Mouse (Mus musculus) thymus, adult 2 months (tissue): ENCODE measurements around the gene 1700088E04Rik. TPM values are rescaled to one million over a fixed set of nuclear protein-coding genes. Genes with fewer than 3 reads are reported as not detected.

Experiments used
- DNase-seq: peaks from one replicate; pipeline ENCODE4 v3.0.0; 2021
- H3K27ac ChIP-seq: fragments of 200-500 bp; 2 replicates; pipeline ENCODE4 v1.5.1; 2012; ENCODE audit warnings: low read length, control low read depth; ENCODE audit not compliant: control insufficient read depth, insufficient read depth
- H3K27me3 ChIP-seq: fragments of 200-500 bp; 2 replicates; pipeline ENCODE4 v1.6.1; 2012; ENCODE audit warnings: mild to moderate bottlenecking, low read length, moderate library complexity, mixed read lengths; ENCODE audit not compliant: control insufficient read depth, insufficient read depth
- H3K36me3 ChIP-seq: fragments of 200-500 bp; 2 replicates; pipeline ENCODE4 v1.6.1; 2012; ENCODE audit warnings: mild to moderate bottlenecking, low read length, moderate library complexity; ENCODE audit not compliant: control insufficient read depth, insufficient read depth
- H3K4me1 ChIP-seq: fragments of 200-500 bp; replicated peaks from 2 replicates; pipeline ENCODE4 v1.6.1; 2012; ENCODE audit warnings: low read length; ENCODE audit not compliant: control insufficient read depth, insufficient read depth
- H3K4me3 ChIP-seq: fragments of 200-500 bp; 2 replicates; pipeline ENCODE4 v1.5.1; 2012; ENCODE audit warnings: mild to moderate bottlenecking, low read length, control low read depth, moderate library complexity; ENCODE audit not compliant: control insufficient read depth, insufficient read depth
- CTCF ChIP-seq: fragments of 200-500 bp; IDR thresholded peaks from 2 replicates; pipeline ENCODE4 v1.5.1; 2012; ENCODE audit warnings: mild to moderate bottlenecking, control low read depth, low read length, moderate library complexity, borderline replicate concordance; ENCODE audit not compliant: control insufficient read depth, poor library complexity, insufficient read depth; ENCODE audit errors: extremely low read depth
- POLR2A ChIP-seq: fragments of 200-500 bp; IDR thresholded peaks from 2 replicates; pipeline ENCODE4 v1.6.1; 2012; ENCODE audit warnings: mild to moderate bottlenecking, low read length, control low read depth, moderate library complexity; ENCODE audit not compliant: control insufficient read depth, poor library complexity, insufficient read depth; ENCODE audit errors: extremely low read depth
- WGBS: fragments of 180-500 bp; shearing (Covaris S2); methylation state at CpG from one replicate; pipeline ENCODE4 v1.1.7; 2018; 5-methylcytosine and 5-hydroxymethylcytosine counted together
- polyA plus RNA-seq: library from polyadenylated mRNA; depleted of rRNA; stranded (reverse); fragments of >200 nt; gene quantifications from 2 replicates; pipeline ENCODE4 v1.2.3, GENCODE M21; 2012; rRNA removed

1700088E04Rik gene
- 1.3 and 1.8 TPM in 2 replicates for polyA plus RNA-seq

DNA sequence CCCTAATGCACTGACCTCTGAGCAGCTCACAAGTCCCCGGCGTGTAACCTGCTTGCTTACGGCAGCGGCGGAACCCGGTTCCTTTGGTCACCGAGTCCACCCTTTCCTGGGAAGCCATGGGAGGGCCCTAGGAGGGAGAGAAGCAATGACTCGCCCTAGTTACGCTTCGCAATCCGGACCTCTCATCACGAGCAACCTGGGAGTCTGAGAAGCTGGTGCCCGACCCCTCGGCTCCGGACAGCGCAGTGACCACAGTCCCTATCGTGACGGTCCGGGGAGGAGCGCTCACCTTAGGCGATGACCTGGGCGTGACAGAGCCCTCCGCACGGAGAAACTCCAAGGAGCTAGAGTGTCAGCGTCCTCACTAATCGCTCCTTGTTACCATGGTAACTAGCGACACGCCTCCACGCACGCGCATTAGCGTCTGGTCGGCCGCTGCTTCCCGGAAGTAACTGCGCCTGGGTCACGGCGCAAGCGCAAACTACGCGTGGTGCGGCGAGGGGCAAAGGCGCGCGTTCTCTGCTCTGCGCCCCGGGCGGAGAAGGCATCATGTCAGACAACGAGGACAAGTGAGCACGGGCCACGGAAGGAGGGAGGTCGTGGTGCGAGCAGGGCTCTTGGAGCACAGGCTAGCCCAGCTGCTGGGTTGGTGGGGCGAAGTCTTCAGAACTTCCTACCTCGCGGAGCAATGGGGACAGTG, at the start of gene 1700088E04Rik, which contains the start of gene Polr2f:
TSS of gene 1700088E04Rik (minus strand) at position 388 of the 700 bp plus-strand sequence.
TSS of gene Polr2f (plus strand) at position 144 of the 700 bp plus-strand sequence.
- Histone ChIP-seq H3K27me3 (no peaks in the 10 kb centered on the region), H3K4me1 (peaks cover 4% of the 10 kb centered on the region), H3K27ac (no peak within 1 kb of the TSS), H3K36me3 (no peaks in the 10 kb centered on the region), H3K4me3 (peak within 1 kb of the TSS; percentile 71)
- peak; percentile 95 for DNase-seq
- TF ChIP-seq CTCF (0 out of 2 replicates have a peak, but pooled peaks have one; percentile 34), POLR2A (peak; percentile 82)
- under 1% methylated on average over 57 of the region's 57 CpGs for WGBS

DNA sequence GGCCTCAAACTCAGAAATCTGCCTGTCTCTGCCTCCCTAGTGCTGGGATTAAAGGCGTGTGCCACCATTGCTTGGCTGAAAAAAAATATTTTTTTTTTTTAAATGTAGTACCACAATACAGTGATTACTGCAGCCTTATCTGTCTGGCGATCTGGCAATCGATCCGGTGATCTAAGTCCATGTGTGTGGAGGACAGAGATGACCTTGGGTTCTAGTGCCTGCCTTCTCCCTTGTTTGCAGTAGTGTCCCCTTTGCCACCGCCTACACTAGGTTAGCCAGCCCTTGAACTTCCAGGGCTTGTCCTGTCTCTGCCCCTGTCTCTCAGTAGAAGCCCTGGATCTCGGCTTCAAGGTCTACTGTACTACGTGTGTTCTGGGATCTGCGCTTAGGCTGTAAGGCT, 46.8 kb upstream of the 1700088E04Rik start:
- TF ChIP-seq POLR2A = no peak
- no peak for TF ChIP-seq CTCF
- Histone ChIP-seq H3K27me3 (no peaks in the 10 kb centered on the region), H3K4me3 (no peak overlapping the region), H3K27ac (no peak overlapping the region), H3K36me3 (no peaks in the 10 kb centered on the region), H3K4me1 (no peaks in the 10 kb centered on the region)
- no peak for DNase-seq
- WGBS = 93% methylated on average over 8 of the region's 8 CpGs

DNA sequence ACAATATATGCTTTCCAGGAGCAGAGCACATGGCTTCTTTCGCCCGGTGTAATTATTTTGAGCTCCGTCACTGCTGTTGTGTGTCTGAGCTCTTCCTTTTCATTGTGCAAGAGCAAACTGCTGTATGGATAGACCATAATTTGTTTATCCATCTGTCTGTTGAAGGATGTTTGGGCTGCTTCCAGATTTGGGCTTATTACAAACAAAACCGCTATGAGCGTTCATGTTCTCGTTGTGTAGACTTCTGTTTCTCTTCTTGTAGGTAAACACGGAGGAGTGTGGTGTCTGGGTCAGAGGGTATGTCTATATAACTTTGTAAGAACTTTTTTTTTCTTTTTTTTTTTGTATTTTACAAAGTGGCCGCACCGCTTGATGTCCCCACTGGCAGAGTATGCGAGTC, 44.2 kb upstream of the 1700088E04Rik start:
- DNase-seq = no peak
- Histone ChIP-seq H3K27ac (no peak overlapping the region), H3K36me3 (no peaks in the 10 kb centered on the region), H3K4me3 (no peak overlapping the region), H3K27me3 (no peaks in the 10 kb centered on the region), H3K4me1 (no peaks in the 10 kb centered on the region)
- TF ChIP-seq POLR2A (no peak), CTCF (no peak)
- WGBS = 95% methylated on average over 10 of the region's 10 CpGs

DNA sequence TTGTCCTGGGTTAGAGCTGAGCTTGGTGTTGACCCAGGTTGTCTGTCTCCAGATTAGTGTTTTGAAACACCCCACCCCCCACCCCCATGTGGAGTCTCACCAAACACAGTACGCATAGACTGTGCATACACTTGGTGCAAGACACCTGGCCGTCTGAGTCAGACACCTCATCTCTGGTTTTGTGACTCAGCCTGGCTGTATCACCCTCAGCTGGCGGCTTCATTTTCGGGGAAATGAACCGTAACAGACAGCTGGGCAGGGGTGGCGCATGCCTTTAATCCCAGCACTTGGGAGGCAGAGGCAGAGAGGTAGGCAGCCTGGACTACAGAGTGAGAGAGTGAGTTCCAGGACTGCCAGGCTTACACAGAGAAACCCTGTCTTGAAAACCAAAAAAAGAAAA, 35.9 kb upstream of the 1700088E04Rik start:
- H3K36me3 ChIP-seq = no peaks in the 10 kb centered on the region
- 41% methylated on average over 6 of the region's 6 CpGs for WGBS
- no peaks in the 10 kb centered on the region for H3K27me3 ChIP-seq
- H3K4me3 ChIP-seq = no peak overlapping the region
- H3K4me1 ChIP-seq = no peaks in the 10 kb centered on the region
- no peak for DNase-seq
- no peak overlapping the region for H3K27ac ChIP-seq
- TF ChIP-seq CTCF (no peak), POLR2A (no peak)

DNA sequence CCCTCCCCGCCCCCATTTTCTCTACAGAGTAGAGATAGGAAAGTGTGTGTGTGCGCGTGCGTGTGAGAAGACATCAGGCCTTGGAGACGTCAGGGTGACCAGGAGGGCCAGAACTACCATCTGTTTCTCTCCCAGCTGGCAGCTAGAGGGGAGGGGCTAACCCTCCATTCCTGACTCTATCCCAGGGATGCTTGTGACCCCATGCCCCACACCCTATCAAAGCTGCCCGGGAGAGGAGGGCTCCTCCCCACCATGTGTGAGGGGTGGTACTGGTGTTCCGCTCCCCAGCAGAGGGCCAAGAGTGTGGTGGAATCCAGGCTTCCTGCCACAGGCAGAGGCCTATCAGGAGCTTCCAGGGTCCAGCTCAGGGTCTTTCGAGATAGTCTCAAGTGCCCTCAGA, 25.7 kb upstream of the 1700088E04Rik start:
- no peak for TF ChIP-seq POLR2A
- no peak for TF ChIP-seq CTCF
- Histone ChIP-seq H3K4me1 (no peaks in the 10 kb centered on the region), H3K27ac (no peak overlapping the region), H3K4me3 (no peak overlapping the region), H3K36me3 (no peaks in the 10 kb centered on the region), H3K27me3 (peaks cover 10% of the 10 kb centered on the region; the same call in 1 of the 2 replicates)
- DNase-seq = no peak
- 81% methylated on average over 8 of the region's 8 CpGs for WGBS

DNA sequence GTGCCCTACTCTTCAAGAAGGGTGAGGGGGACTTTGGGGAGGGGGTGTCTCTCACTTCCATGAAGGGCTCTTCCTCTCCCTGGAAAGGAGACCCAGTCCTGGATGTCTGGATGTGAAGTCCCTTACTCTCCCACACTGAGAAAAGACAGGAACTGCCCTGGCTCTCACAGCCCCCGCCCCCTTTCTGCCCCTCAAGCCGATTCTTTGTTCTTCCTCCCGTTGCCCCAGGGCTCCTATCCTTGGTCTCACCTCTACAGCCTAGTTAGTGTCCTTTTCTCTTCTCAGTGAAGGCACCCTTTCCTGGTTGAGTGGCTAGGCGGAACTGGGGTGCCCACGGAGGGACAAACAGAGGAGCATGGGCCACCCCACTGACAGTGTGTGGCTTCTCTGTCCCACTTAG, 24.1 kb upstream of the 1700088E04Rik start, which contains the start of gene Sox10:
TSS of gene Sox10 (minus strand) at position 101 of the 400 bp plus-strand sequence.
- peaks cover 10% of the 10 kb centered on the region; the same call in 1 of the 2 replicates for H3K27me3 ChIP-seq

More for the DNA sequence above, 24.1 kb upstream of the 1700088E04Rik start, which contains the start of gene Sox10:
- Histone ChIP-seq H3K4me3 (no peak within 1 kb of the TSS), H3K36me3 (no peaks in the 10 kb centered on the region), H3K27ac (no peak within 1 kb of the TSS), H3K4me1 (no peaks in the 10 kb centered on the region)
- no peak for DNase-seq
- TF ChIP-seq POLR2A (no peak), CTCF (no peak)
- WGBS = 79% methylated on average over 5 of the region's 5 CpGs
